Mouse (Mus musculus) left cerebral cortex, adult 2 months (tissue): ENCODE measurements around the gene Gm3238. TPM values are rescaled to one million over a fixed set of nuclear protein-coding genes. Genes with fewer than 3 reads are reported as not detected.
"Not testable (repeated sequence)": the region's sequence is repeated elsewhere in the genome, so short reads cannot be mapped to it uniquely, and the experiment has no call there.

Experiments used
- DNase-seq, 2 experiments: peaks; one replicate each; pipeline ENCODE4 v3.0.0; 2021 to 2022; ENCODE audit warnings: low spot score in 2 of 2, mixed read lengths in 1 of 2; ENCODE audit errors: extremely low spot score in 1 of 2
- H3K27ac ChIP-seq: fragments of 200-600 bp; 2 replicates; pipeline ENCODE4 v1.8.1; 2022
- H3K4me3 ChIP-seq: fragments of 200-600 bp; 2 replicates; pipeline ENCODE4 v1.8.1; 2022
- CTCF ChIP-seq: fragments of 200-600 bp; IDR thresholded peaks from 2 replicates; pipeline ENCODE4 v1.8.1; 2022; ENCODE audit warnings: antibody characterized with exemption, mild to moderate bottlenecking, moderate library complexity
- intact Hi-C: fragments of 180-260 bp; cut with DNase I; formaldehyde crosslinking; loops from one replicate; pipeline ENCODE4 v1.15.1; 2025
- long read RNA-seq, 2 experiments: library from polyadenylated mRNA; stranded (forward); transcript quantifications; one replicate each; pipeline ENCODE4 v2.0.0; 2021; ENCODE audit warnings: borderline mapping rate in 2 of 2
- total RNA-seq, 2 experiments: library from RNA; stranded (reverse); gene quantifications; 2 replicates each; pipeline ENCODE4 v1.2.3; 2021

Gm3238 gene
- total RNA-seq: not detected
- long read RNA-seq, experiment 1: 0 reads
- long read RNA-seq, experiment 2: 0 reads

DNA sequence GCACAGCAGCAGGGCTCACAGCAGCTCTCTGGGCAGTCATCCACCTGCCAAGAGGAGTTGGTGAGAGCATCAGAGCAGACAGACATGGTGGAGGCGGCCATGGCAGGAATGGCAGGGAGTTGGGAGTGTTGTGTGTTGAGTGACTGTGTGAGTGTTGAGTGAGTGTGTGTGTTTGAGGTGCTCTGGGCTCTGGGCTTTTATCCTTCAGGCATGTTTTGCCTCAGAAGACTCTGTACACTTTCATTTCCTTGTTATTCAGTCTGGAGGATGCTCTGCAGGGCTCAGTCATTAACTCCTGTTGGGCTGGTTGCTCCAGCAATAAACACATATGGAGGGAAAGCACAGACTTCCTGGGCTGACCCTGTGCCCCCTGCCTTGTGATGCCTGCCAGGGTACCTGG lies at the start of gene Gm3238:
Gm3238 (minus strand) TSS at position 101 of the 400 bp plus-strand sequence.
- H3K27ac ChIP-seq, intact Hi-C loops, H3K4me3 ChIP-seq, DNase-seq: not testable (repeated sequence)

DNA sequence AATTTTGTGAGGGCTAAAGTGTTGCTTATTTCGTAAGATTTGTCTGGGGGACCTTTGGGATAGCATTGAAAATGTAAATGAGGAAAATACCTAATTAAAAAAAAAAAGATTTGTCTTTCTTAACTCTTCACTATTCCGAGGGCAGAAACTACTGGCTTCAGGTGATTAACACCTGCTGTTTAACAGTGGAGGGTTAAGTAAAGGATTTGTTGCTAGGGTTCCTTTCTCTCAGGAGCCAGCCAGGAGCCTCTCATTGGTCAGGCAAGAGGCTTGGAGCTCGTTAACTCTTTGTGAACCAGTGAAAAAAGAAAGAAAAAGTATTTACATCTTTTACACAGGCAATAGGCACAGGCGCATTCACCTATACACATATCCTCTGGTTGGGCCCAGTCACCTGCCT lies 48.1 kb upstream of the Gm3238 start:
- Histone ChIP-seq H3K4me3 (no peak overlapping the region), H3K27ac (no peak overlapping the region)
- intact Hi-C loops: no loop called here
- TF ChIP-seq CTCF: no peak
- DNase-seq: no peak

DNA sequence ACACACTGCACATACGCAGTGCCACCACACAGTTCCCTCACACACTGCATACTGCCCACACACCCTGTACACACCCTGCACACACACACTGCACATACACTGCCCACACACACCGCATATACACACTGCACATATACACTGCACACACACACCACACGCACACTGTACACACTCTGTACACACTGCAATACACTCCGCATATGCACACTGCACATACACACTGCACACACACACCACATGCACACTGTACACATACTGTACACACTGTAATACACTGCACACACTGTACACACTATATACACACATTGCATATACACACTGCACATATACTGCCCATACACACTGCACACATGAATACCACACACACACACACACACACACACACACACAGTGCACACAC lies 47.4 kb upstream of the Gm3238 start:
- no peak for DNase-seq
- intact Hi-C loops: no loop called here
- Histone ChIP-seq H3K4me3 (no peak overlapping the region), H3K27ac (no peak overlapping the region)
- no peak for TF ChIP-seq CTCF

DNA sequence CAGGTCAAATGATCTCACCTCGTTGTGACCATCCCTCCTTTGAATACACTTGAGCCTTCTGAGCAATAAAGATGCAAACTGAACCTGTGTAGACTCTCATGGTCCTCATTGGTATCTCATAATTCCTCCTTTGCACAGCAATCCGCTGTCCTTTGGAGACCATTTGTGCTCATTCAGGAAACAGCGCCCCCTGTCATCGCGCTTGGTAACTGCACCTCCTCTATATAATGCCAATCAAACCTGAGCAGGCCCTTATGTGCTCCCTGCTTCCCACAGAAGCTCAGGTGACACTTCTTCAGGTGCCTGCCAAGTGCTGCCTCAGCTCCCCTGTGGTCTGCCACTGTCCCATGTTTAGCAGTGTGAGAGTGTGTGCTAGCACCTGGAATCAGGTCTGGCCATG lies 44.4 kb upstream of the Gm3238 start:
- Histone ChIP-seq H3K27ac (no peak overlapping the region), H3K4me3 (no peak overlapping the region)
- peak; percentile 52 for TF ChIP-seq CTCF
- intact Hi-C loops: no loop called here
- peak in 1 of 2 experiments; percentile 21 for DNase-seq

DNA sequence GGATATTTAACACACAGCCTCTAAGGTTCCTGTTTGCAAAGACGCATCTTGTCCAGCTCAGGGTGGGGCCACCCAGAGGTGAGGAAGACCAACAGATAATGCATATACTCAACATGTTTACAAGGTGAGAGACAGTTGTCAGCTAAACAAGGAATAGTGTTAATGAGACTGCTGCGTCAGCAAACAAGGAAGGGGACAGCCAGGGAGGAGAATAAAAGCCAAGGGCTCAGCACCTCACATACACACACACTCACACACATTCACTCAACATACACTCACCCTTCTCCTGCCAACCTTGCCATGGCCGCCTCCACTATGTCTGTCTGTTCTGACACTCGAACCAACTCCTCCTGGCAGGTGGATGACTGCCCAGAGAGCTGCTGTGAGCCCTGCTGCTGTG lies 43.3 kb upstream of the Gm3238 start, which contains the start of gene Gm2696:
Gm2696 (plus strand) TSS at position 301 of the 400 bp plus-strand sequence.
- no peak for DNase-seq
- intact Hi-C loops: no loop called here
- Histone ChIP-seq H3K4me3 (no peak within 1 kb of the TSS), H3K27ac (no peak within 1 kb of the TSS)
- TF ChIP-seq CTCF: no peak

DNA sequence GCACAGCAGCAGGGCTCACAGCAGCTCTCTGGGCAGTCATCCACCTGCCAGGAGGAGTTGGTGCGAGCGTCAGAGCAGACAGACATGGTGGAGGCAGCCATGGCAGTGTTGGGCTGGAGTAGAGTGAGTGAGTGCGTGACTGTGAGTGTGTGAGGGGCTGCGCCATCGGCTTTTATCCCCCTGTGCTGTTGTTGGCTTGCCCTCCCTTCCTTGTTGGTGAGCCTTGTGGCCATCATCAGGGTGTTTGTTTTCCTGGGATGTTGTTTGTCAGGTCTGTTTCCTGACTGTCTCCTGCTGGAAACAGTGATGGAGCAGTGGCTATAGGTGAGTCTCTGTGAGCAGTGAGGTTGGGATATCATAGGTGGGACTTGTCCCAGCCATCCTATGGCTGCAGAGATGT lies 40.6 kb upstream of the Gm3238 start, which contains the start of gene Gm9507:
Gm9507 (minus strand) TSS at position 101 of the 400 bp plus-strand sequence.
- intact Hi-C loops: no loop called here
- no peak for TF ChIP-seq CTCF
- no peak within 1 kb of the TSS for H3K27ac ChIP-seq
- DNase-seq: no peak
- no peak within 1 kb of the TSS for H3K4me3 ChIP-seq

DNA sequence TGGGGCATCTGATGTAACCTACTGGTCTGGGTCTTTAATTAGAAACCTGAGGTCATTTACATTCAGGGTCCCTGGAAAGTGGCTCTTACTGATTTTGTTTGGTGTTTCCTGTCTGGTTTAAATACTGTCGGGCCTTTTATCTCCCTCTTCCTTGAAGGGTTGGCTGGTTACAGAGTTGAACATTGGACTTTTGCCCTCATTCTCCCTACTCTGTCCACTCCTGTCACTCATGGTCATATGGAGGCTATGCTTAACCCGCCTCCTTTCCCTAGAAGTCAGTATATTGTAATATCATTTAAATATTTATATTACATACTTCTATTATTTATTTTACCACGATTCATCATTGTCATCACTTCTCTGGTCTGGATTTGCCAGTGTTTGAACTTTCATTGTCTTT lies 33.0 kb upstream of the Gm3238 start:
- TF ChIP-seq CTCF: no peak
- Histone ChIP-seq H3K27ac (no peak overlapping the region), H3K4me3 (no peak overlapping the region)
- DNase-seq: no peak
- intact Hi-C loops: no loop called here

DNA sequence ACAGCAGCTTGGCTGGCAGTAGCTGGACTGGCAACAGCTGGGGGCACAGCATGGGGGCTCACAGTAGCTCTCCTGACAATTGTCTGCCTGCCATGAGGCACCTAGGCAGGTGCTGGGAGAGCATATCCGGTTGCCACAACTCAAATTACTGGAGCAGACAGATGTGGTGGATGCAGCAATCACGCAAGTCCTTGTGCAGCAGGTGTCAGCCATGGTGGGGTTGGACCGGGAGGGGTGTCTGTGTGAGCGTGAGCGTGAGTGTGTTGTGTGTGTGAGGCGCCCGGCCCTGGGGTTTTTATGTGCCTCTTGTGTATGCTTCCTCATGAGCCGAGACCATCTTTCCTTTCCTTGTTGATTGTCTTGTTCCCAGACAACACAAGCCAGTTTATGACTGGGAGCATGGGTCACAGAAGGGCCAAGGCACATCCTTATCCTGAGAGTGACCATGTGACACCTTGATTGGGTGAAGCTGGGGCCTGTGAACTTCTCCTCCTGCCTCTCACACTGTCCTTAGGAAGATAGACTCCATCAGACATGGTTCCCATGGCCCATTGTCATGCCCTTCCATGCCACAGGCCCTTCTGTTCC lies 27.9 kb upstream of the Gm3238 start, which contains the start of gene Gm19668:
Gm19668 (minus strand) TSS at position 213 of the 588 bp plus-strand sequence.
- TF ChIP-seq CTCF: no peak
- Histone ChIP-seq H3K27ac (no peak within 1 kb of the TSS), H3K4me3 (no peak within 1 kb of the TSS)
- DNase-seq: no peak
- intact Hi-C loops: loop anchor here (5.0 kb wide), 1 partner anchor 63 kb away; the partner anchor contains the start of gene Gm3285

DNA sequence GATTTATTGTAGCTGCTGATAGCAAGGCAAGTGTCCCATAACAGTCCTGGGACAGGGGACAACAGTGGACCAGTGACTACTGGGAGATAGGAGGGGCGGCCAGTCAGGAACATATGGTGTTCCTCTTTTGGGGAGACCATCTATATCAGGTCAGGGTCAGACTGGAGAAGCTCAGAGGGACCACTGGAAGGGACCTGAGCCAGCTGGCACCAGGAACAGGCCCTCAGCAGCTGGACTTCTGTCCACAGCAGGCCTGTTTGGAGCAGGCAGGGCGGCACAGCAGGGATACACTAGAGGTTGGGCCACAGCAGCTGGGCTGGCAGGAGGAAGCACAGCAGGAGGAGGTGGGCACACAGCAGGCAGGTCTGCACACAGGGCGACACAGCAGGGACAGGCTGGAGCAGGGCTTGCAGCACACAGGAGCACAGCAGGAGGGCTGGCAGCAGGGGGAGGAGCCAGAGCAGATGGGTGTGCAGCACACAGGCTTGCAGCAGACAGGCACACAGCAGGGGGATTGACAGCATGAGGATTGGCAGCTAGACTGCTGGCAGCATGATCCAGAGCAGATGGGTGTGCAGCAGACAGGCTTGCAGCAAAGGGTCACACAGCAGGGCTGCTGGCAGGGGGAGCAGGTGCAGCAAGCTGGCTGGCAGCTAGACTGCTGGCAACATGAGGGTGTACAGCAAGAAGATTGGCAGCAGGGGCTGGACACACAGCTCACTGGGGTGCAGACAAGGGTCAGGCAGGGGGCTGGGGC lies 27.2 kb upstream of the Gm3238 start:
- not testable (repeated sequence) for H3K27ac ChIP-seq, H3K4me3 ChIP-seq, DNase-seq
- intact Hi-C loops: loop anchor here (5.0 kb wide), 1 partner anchor 64 kb away; the partner anchor contains the start of gene Gm3285

DNA sequence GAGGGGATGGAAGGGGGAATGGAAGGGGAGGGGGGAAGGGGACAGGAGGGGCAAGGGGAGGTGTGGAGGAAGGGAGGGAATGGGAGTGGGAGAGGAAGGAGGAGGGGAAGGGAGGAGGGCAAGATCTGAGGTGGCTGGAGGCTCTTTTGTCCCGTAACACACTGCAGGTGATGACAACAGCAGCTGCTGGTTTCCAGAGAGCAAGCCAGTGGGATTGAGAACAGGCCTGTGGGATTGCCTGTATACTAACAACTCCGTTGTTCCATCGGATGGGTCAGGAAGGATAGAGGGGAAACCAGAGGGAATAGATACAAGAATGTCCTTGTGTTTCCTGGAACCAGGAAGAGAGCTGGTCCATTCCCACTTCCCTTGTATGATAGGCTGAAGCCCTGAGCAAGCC lies 26.6 kb upstream of the Gm3238 start:
- intact Hi-C loops: loop anchor here (5.0 kb wide), 1 partner anchor 65 kb away; the partner anchor contains the start of gene Gm3285

DNA sequence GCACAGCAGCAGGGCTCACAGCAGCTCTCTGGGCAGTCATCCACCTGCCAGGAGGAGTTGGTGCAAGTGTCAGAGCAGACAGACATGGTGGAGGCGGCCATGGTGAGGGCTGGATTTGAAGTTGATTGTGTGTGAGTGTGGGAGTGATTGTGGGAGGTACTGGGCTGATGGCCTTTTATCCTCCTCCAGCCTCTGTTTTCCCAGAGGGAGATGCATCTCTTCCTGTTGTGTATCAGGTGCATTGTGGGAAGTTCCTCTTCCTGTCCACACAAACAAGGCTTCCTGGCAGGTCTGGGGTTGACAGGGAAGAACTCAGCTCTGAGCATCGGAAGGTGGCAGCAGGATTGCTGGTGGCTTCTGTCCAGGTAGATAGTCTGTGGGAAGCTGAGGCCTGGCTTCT lies 23.9 kb upstream of the Gm3238 start, which contains the start of gene Gm9639:
Gm9639 (minus strand) TSS at position 101 of the 400 bp plus-strand sequence.
- intact Hi-C loops: loop anchor here (5.0 kb wide), 1 partner anchor 67 kb away; the partner anchor contains the start of gene Gm3285

More for the DNA sequence above, 26.6 kb upstream of the Gm3238 start:
- no peak for DNase-seq
- Histone ChIP-seq H3K4me3 (no peak overlapping the region), H3K27ac (no peak overlapping the region)
- TF ChIP-seq CTCF: no peak

DNA sequence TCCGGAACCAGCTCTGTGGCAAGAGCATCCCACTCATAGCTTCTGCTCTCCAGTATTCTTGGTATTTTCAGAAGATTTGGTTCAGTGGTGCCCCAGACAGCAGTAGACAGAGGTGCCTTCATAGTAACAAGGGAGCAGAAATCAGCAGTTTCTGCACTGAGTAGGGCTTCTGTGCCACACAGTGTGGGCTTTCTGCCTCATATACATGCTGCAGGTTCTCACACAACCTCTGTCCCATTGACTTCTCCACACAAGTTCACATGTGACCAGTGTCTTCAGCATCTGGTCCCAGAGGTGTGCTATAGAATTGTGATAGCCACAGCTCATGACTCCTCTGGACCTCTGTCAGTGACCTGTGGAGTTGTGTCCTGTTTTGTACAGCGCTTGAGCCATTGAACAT lies 17.5 kb upstream of the Gm3238 start:
- TF ChIP-seq CTCF: no peak
- intact Hi-C loops: no loop called here
- no peak overlapping the region for H3K27ac ChIP-seq

More for the DNA sequence above, 23.9 kb upstream of the Gm3238 start, which contains the start of gene Gm9639:
- Histone ChIP-seq H3K4me3 (no peak within 1 kb of the TSS), H3K27ac (no peak within 1 kb of the TSS)
- no peak for DNase-seq
- TF ChIP-seq CTCF: no peak

DNA sequence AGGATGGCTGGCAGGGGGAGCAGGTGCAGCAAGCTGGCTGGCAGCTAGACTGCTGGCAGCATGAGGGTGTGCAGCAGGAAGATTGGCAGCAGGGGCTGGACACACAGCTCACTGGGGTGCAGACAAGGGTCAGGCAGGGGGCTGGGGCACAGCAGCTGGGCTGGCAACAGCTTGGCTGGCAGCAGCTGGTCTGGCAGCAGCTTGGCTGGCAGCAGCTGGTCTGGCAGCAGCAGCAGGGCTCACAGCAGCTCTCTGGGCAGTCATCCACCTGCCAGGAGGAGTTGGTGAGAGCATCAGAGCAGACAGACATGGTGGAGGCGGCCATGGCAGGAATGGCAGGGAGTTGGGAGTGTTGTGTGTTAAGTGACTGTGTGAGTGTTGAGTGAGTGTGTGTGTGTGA lies 16.8 kb upstream of the Gm3238 start, which contains the start of gene Gm7137:
Gm7137 (minus strand) TSS at position 325 of the 400 bp plus-strand sequence.
- H3K4me3 ChIP-seq, H3K27ac ChIP-seq, DNase-seq, intact Hi-C loops: not testable (repeated sequence)

More for the DNA sequence above, 17.5 kb upstream of the Gm3238 start:
- no peak for DNase-seq
- H3K4me3 ChIP-seq: no peak overlapping the region

DNA sequence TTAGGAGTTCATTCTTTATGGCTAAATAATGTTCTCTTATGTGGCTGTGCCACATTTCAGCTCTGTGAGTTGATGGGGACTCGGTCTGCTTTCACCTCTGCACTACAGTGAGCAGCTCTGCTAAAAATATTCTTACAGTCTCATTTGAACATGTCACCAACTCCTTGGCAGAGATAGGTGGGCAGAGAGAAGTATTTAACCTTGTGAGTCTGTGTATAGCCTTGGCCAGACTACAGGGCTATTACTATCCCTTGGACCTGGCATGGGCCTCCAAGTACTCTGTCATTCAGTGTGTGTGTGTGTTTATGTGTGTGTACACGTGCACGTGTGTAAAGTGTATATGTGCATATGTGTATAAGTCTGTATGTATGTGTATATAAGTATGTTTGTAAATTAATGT lies 12.3 kb upstream of the Gm3238 start:
- intact Hi-C loops, DNase-seq, H3K4me3 ChIP-seq, H3K27ac ChIP-seq: not testable (repeated sequence)

DNA sequence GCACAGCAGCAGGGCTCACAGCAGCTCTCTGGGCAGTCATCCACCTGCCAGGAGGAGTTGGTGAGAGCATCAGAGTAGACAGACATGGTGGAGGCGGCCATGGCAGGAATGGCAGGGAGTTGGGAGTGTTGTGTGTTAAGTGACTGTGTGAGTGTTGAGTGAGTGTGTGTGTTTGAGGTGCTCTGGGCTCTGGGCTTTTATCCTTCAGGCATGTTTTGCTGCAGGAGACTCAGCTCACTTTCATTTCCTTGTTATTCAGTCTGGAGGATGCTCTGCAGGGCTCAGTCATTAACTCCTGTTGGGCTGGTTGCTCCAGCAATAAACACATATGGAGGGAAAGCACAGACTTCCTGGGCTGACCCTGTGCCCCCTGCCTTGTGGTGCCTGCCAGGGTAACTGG lies 11.3 kb upstream of the Gm3238 start, which contains the start of gene Gm3250:
Gm3250 (minus strand) TSS at position 101 of the 400 bp plus-strand sequence.
- intact Hi-C loops, H3K4me3 ChIP-seq, H3K27ac ChIP-seq, DNase-seq: not testable (repeated sequence)

DNA sequence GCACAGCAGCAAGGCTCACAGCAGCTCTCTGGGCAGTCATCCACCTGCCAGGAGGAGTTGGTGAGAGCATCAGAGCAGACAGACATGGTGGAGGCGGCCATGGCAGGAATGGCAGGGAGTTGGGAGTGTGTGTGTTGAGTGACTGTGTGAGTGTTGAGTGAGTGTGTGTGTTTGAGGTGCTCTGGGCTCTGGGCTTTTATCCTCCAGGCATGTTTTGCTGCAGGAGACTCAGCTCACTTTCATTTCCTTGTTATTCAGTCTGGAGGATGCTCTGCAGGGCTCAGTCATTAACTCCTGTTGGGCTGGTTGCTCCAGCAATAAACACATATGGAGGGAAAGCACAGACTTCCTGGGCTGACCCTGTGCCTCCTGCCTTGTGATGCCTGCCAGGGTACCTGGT lies 5.7 kb upstream of the Gm3238 start, which contains the start of gene Gm7138:
Gm7138 (minus strand) TSS at position 101 of the 400 bp plus-strand sequence.
- H3K4me3 ChIP-seq, intact Hi-C loops, H3K27ac ChIP-seq, DNase-seq: not testable (repeated sequence)
